Mouse (Mus musculus): Measurements from ENCODE around the gene Fat1. TPM values are rescaled to one million over a fixed set of nuclear protein-coding genes. Genes with fewer than 3 reads are reported as not detected.

Gene Fat1
- polyA plus RNA-seq, 1 experiment from 2014 or later: 13.4 TPM

- H3K27ac ChIP-seq: 0 out of 2 replicates have a peak overlapping the region, but pooled peaks have one; percentile 7
- 49% methylated on average over 3 of the region's 3 CpGs for WGBS
- no peak overlapping the region for H3K4me3 ChIP-seq (replicated peaks)
- H3K4me2 ChIP-seq (replicated peaks): no peak overlapping the region
- no peaks in the 10 kb centered on the region for H3K9me3 ChIP-seq
- no peaks in the 10 kb centered on the region for H3K36me3 ChIP-seq
- H3K4me1 ChIP-seq (replicated peaks): peaks cover 37% of the 10 kb centered on the region
- no peaks in the 10 kb centered on the region for H3K27me3 ChIP-seq (replicated peaks)
- H3K9ac ChIP-seq: no peak overlapping the region
- no peak for ATAC-seq
Observed at GRCm38 (mm10) chr8:44996493-44996892, 61.2 kb downstream of the Fat1 start.

- no peaks in the 10 kb centered on the region for H3K36me3 ChIP-seq
- ATAC-seq: no peak
- no peak overlapping the region for H3K4me3 ChIP-seq (replicated peaks)
- H3K9ac ChIP-seq: no peak overlapping the region
- H3K27me3 ChIP-seq (replicated peaks): no peaks in the 10 kb centered on the region
- H3K4me2 ChIP-seq (replicated peaks): no peak overlapping the region
- H3K4me1 ChIP-seq (replicated peaks): peaks cover 31% of the 10 kb centered on the region
- WGBS: 68% methylated on average over 3 of the region's 3 CpGs
- H3K9me3 ChIP-seq: no peaks in the 10 kb centered on the region
- no peak overlapping the region for H3K27ac ChIP-seq
Observed at GRCm38 (mm10) chr8:44997321-44997720, 62.1 kb downstream of the Fat1 start.

GRCm38 (mm10) chr8:44997829-44998228 is 62.6 kb downstream of the Fat1 start:
- H3K36me3 ChIP-seq: no peaks in the 10 kb centered on the region
- no peak overlapping the region for H3K9ac ChIP-seq
- H3K4me1 ChIP-seq (replicated peaks): peaks cover 28% of the 10 kb centered on the region
- no peak overlapping the region for H3K27ac ChIP-seq
- no peaks in the 10 kb centered on the region for H3K9me3 ChIP-seq
- no peak overlapping the region for H3K4me3 ChIP-seq (replicated peaks)
- WGBS: 51% methylated on average over 6 of the region's 6 CpGs
- ATAC-seq: no peak
- H3K27me3 ChIP-seq (replicated peaks): no peaks in the 10 kb centered on the region
- no peak overlapping the region for H3K4me2 ChIP-seq (replicated peaks)

GRCm38 (mm10) chr8:44998275-44998674 is 63.0 kb downstream of the Fat1 start:
- 38% methylated on average over 9 of the region's 9 CpGs for WGBS
- no peak overlapping the region for H3K9ac ChIP-seq
- peak overlapping the region; percentile 27; the same call in 1 of the 2 replicates for H3K27ac ChIP-seq
- H3K4me1 ChIP-seq (replicated peaks): peaks cover 32% of the 10 kb centered on the region
- no peaks in the 10 kb centered on the region for H3K36me3 ChIP-seq
- no peak overlapping the region for H3K4me3 ChIP-seq (replicated peaks)
- no peak for ATAC-seq
- peak overlapping the region; percentile 19; the same call in 1 of the 2 replicates for H3K4me2 ChIP-seq (replicated peaks)
- H3K9me3 ChIP-seq: no peaks in the 10 kb centered on the region
- H3K27me3 ChIP-seq (replicated peaks): no peaks in the 10 kb centered on the region

- Histone ChIP-seq H3K27ac (peak overlapping the region; percentile 58), H3K4me2 (replicated peaks) (peak overlapping the region; percentile 19)
- ATAC-seq: peak; percentile 70
Observed at GRCm38 (mm10) chr8:44998681-44999277, 63.5 kb downstream of the Fat1 start.

GRCm38 (mm10) chr8:45001577-45002197 is 66.4 kb downstream of the Fat1 start:
- Histone ChIP-seq H3K36me3 (no peaks in the 10 kb centered on the region), H3K4me2 (replicated peaks) (no peak overlapping the region), H3K9ac (no peak overlapping the region), H3K27me3 (replicated peaks) (0 out of 2 replicates have a peak, but pooled peaks cover 2% of the 10 kb centered on the region), H3K27ac (no peak overlapping the region), H3K9me3 (no peaks in the 10 kb centered on the region), H3K4me3 (replicated peaks) (no peak overlapping the region), H3K4me1 (replicated peaks) (peaks cover 27% of the 10 kb centered on the region)
- peak; percentile 50 for ATAC-seq
- 64% methylated on average over 8 of the region's 8 CpGs for WGBS

More at GRCm38 (mm10) chr8:44998681-44999277, 63.5 kb downstream of the Fat1 start:
- no peak overlapping the region for H3K4me3 ChIP-seq (replicated peaks)
- H3K36me3 ChIP-seq: no peaks in the 10 kb centered on the region
- WGBS: 34% methylated on average over 11 of the region's 11 CpGs
- peaks cover 37% of the 10 kb centered on the region for H3K4me1 ChIP-seq (replicated peaks)
- H3K9ac ChIP-seq: no peak overlapping the region
- no peaks in the 10 kb centered on the region for H3K9me3 ChIP-seq
- no peaks in the 10 kb centered on the region for H3K27me3 ChIP-seq (replicated peaks)

- no peak overlapping the region for H3K9ac ChIP-seq
- 0 out of 2 replicates have a peak, but pooled peaks cover 2% of the 10 kb centered on the region for H3K27me3 ChIP-seq (replicated peaks)
- H3K4me3 ChIP-seq (replicated peaks): no peak overlapping the region
- no peak overlapping the region for H3K27ac ChIP-seq
- WGBS: 70% methylated on average over 4 of the region's 4 CpGs
- H3K4me1 ChIP-seq (replicated peaks): peaks cover 25% of the 10 kb centered on the region
- no peaks in the 10 kb centered on the region for H3K36me3 ChIP-seq
- H3K4me2 ChIP-seq (replicated peaks): no peak overlapping the region
- H3K9me3 ChIP-seq: no peaks in the 10 kb centered on the region
- no peak for ATAC-seq
Observed at GRCm38 (mm10) chr8:45002686-45003085, 67.4 kb downstream of the Fat1 start.

- Histone ChIP-seq H3K4me1 (replicated peaks) (peaks cover 20% of the 10 kb centered on the region), H3K4me3 (replicated peaks) (no peak overlapping the region), H3K9ac (no peak overlapping the region), H3K9me3 (no peaks in the 10 kb centered on the region), H3K4me2 (replicated peaks) (no peak overlapping the region), H3K27ac (no peak overlapping the region), H3K27me3 (replicated peaks) (0 out of 2 replicates have a peak, but pooled peaks cover 2% of the 10 kb centered on the region), H3K36me3 (no peaks in the 10 kb centered on the region)
- 54% methylated on average over 3 of the region's 3 CpGs for WGBS
- peak; percentile 27; the same call in 1 of the 2 replicates for ATAC-seq
Observed at GRCm38 (mm10) chr8:45004021-45004420, 68.8 kb downstream of the Fat1 start.

- ATAC-seq: no peak
- H3K4me1 ChIP-seq (replicated peaks): no peaks in the 10 kb centered on the region
- no peaks in the 10 kb centered on the region for H3K27me3 ChIP-seq (replicated peaks)
- no peak overlapping the region for H3K27ac ChIP-seq
- H3K9me3 ChIP-seq: no peaks in the 10 kb centered on the region
- WGBS: 42% methylated on average over 4 of the region's 4 CpGs
- no peak overlapping the region for H3K4me3 ChIP-seq (replicated peaks)
- H3K4me2 ChIP-seq (replicated peaks): no peak overlapping the region
- H3K36me3 ChIP-seq: peaks cover 23% of the 10 kb centered on the region
- no peak overlapping the region for H3K9ac ChIP-seq
Observed at GRCm38 (mm10) chr8:45010685-45011084, 75.4 kb downstream of the Fat1 start.

- Histone ChIP-seq H3K4me3 (replicated peaks) (no peak overlapping the region), H3K27me3 (replicated peaks) (no peaks in the 10 kb centered on the region), H3K4me1 (replicated peaks) (no peaks in the 10 kb centered on the region), H3K27ac (no peak overlapping the region), H3K4me2 (replicated peaks) (no peak overlapping the region), H3K36me3 (peaks cover 23% of the 10 kb centered on the region), H3K9me3 (no peaks in the 10 kb centered on the region), H3K9ac (no peak overlapping the region)
- no peak for ATAC-seq
- 86% methylated on average over 12 of the region's 12 CpGs for WGBS
Observed at GRCm38 (mm10) chr8:45011774-45012173, 76.5 kb downstream of the Fat1 start.

GRCm38 (mm10) chr8:45013852-45014251 is 78.6 kb downstream of the Fat1 start:
- Histone ChIP-seq H3K9ac (no peak overlapping the region), H3K4me3 (replicated peaks) (no peak overlapping the region), H3K4me1 (replicated peaks) (no peaks in the 10 kb centered on the region), H3K4me2 (replicated peaks) (no peak overlapping the region), H3K9me3 (no peaks in the 10 kb centered on the region), H3K27ac (no peak overlapping the region), H3K36me3 (peaks cover 27% of the 10 kb centered on the region), H3K27me3 (replicated peaks) (no peaks in the 10 kb centered on the region)
- WGBS: 57% methylated on average over 8 of the region's 8 CpGs
- peak; percentile 69 for ATAC-seq

- 76% methylated on average over 11 of the region's 11 CpGs for WGBS
- Histone ChIP-seq H3K9me3 (no peaks in the 10 kb centered on the region), H3K9ac (no peak overlapping the region), H3K4me2 (replicated peaks) (no peak overlapping the region), H3K27ac (no peak overlapping the region), H3K27me3 (replicated peaks) (no peaks in the 10 kb centered on the region), H3K4me3 (replicated peaks) (no peak overlapping the region), H3K4me1 (replicated peaks) (no peaks in the 10 kb centered on the region), H3K36me3 (peaks cover 27% of the 10 kb centered on the region)
- ATAC-seq: peak; percentile 77
Observed at GRCm38 (mm10) chr8:45014498-45015067, 79.3 kb downstream of the Fat1 start.

All from intestine, embryonic 15.5 days (tissue).